Mouse (Mus musculus) liver, embryonic 14.5 days (tissue): Measurements from ENCODE around the gene E430018J23Rik. TPM values are rescaled to one million over a fixed set of nuclear protein-coding genes. Genes with fewer than 3 reads are reported as not detected.
"Not testable (repeated sequence)": the region's sequence is repeated elsewhere in the genome, so short reads cannot be mapped to it uniquely, and the experiment has no call there.

ENCODE experiments used
- ATAC-seq: fragments of 200-750 bp; cut with Nextera tagmentation; 2 replicates; pipeline ENCODE4 v1.8.0; 2017; ENCODE audit warnings: moderate number of reproducible peaks, mild to moderate bottlenecking, moderate library complexity; ENCODE audit not compliant: insufficient read depth
- DNase-seq, 3 experiments: peaks; one replicate each; pipeline ENCODE4 v3.0.0-alpha.2; 2012 to 2013; ENCODE audit warnings: low read depth in 3 of 3, low spot score in 3 of 3
- H3K27ac ChIP-seq: fragments of 300-500 bp; sonication (generic); 2 replicates; pipeline ENCODE4 v1.5.1; 2014; ENCODE audit warnings: moderate library complexity, mild to moderate bottlenecking, control low read depth, inconsistent platforms
- H3K27me3 ChIP-seq: fragments of 300-500 bp; sonication (generic); 2 replicates; pipeline ENCODE4 v1.6.1; 2014; ENCODE audit warnings: mild to moderate bottlenecking, low read length, moderate library complexity; ENCODE audit not compliant: control insufficient read depth, insufficient read depth
- H3K36me3 ChIP-seq: fragments of 300-500 bp; sonication (generic); replicated peaks from 2 replicates; pipeline ENCODE4 v1.6.1; 2014; ENCODE audit warnings: low read depth; ENCODE audit not compliant: control insufficient read depth, insufficient read depth
- H3K4me1 ChIP-seq, 2 experiments: fragments of 200-500 bp in 1 of 2; fragments of 300-500 bp in 1 of 2; sonication (generic) in 1 of 2; replicated peaks; 2 replicates each; pipeline ENCODE4 v1.6.1; 2012 to 2014; ENCODE audit warnings: antibody characterized with exemption in 1 of 2, inconsistent platforms in 1 of 2, low read length in 1 of 2; ENCODE audit not compliant: control insufficient read depth in 2 of 2, insufficient read depth in 2 of 2
- H3K4me2 ChIP-seq: fragments of 300-500 bp; sonication (generic); 2 replicates; pipeline ENCODE4 v1.6.1; 2014; ENCODE audit warnings: low read depth, mild to moderate bottlenecking, control low read depth, moderate library complexity
- H3K4me3 ChIP-seq, 2 experiments: fragments of 200-500 bp in 1 of 2; fragments of 300-500 bp in 1 of 2; sonication (generic) in 1 of 2; 2 replicates each; pipeline ENCODE4 v1.5.1; 2012 to 2014; ENCODE audit warnings: low read depth in 2 of 2, low read length in 2 of 2, mild to moderate bottlenecking in 2 of 2, control low read depth in 1 of 2, inconsistent platforms in 1 of 2, moderate library complexity in 1 of 2; ENCODE audit not compliant: insufficient read depth in 1 of 2
- H3K9ac ChIP-seq: fragments of 300-500 bp; sonication (generic); replicated peaks from 2 replicates; pipeline ENCODE4 v1.6.1; 2014; ENCODE audit warnings: mild to moderate bottlenecking, control low read depth, moderate library complexity
- H3K9me3 ChIP-seq: fragments of 300-500 bp; sonication (generic); 2 replicates; pipeline ENCODE4 v1.6.1; 2016; ENCODE audit warnings: low read length, mixed read lengths; ENCODE audit not compliant: control insufficient read depth
- CTCF ChIP-seq: IDR thresholded peaks from 2 replicates; pipeline ENCODE4 v1.5.1; 2016; ENCODE audit warnings: antibody characterized with exemption, low read depth, control low read depth
- EP300 ChIP-seq: IDR thresholded peaks from 2 replicates; pipeline ENCODE4 v1.6.1; 2016; ENCODE audit warnings: antibody characterized with exemption, low read depth
- WGBS: fragments of 180-500 bp; shearing (Covaris S2); extraction: QIAGEN DNeasy Blood & Tissue Kit; methylation state at CpG from one replicate; pipeline ENCODE4 v1.1.7; 2014; ENCODE audit not compliant: insufficient replicate concordance; 5-methylcytosine and 5-hydroxymethylcytosine counted together
- polyA plus RNA-seq, 2 experiments: library from polyadenylated mRNA; depleted of rRNA in 1 of 2; stranded (reverse) in 1 of 2; unstranded in 1 of 2; fragments of >200 nt; fragmentation: Nextera tagmentation in 1 of 2; extraction: Ambion mirVana in 1 of 2; gene quantifications; 2 replicates each; pipeline versions ENCODE4 v1.2.1 to v1.2.3; 2012 to 2014

E430018J23Rik gene
- polyA plus RNA-seq, 2 experiments = 1.3 TPM

DNA sequence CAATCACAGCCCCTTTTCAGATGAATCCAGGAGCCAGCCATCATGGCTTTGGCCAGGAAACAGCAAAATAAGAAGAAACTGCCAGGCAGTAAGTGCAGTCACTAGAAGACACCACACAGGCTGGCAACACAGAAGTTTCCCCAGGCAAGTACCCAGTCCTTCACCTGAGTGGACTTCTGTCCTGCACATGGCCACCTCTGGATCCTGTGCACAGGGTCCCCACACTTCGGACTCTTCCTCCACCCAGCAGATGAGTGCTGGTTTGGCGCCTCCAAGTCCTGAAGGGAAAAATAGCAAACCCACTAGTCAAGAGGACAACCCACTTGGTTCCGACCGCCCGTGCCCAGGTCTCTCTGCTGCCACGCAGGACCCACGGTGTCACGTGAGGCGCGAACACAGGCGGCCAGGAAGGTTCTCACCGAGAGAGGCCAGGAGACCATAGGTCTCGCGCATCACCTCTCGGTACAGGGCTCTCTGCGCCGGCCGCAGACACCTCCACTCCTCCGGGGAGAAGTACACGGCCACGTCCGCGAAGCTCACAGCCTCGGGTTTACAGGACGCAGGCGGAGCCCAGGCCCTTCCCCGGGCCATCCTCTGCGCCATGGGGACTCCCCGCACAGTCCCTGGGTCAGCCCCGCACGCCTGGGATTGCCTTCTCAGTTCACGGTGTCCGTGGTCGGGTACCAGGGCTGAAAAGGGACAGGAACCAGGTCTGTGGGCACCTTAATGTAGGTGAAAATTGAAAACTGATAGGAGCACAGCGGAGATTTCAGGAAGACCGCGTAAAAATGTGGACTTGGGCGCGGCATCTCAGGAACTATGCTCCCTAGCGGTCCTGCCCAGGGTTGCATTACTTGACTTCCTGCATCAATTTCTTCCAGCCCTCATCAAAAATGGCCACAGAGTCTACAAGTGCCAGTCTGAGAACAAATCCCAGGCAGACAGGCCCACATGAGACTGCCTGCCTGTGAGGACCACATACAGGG is 12.9 kb upstream of the E430018J23Rik start, which contains the start of gene Zfp764:
Zfp764 (minus strand) TSS at position 821 of the 986 bp plus-strand sequence.
- not testable (repeated sequence) for H3K36me3 ChIP-seq, H3K27me3 ChIP-seq, H3K4me1 ChIP-seq, H3K9me3 ChIP-seq, H3K27ac ChIP-seq
- Histone ChIP-seq H3K4me2 (peak within 1 kb of the TSS; percentile 75), H3K9ac (peak within 1 kb of the TSS; percentile 55), H3K4me3 (peak within 1 kb of the TSS; percentile 56 to 65)
- peak; percentile 82 for TF ChIP-seq CTCF
- 5% methylated on average over 40 of the region's 40 CpGs for WGBS
- ATAC-seq (peak; percentile 78), DNase-seq (peak; percentile 55 to 69 (median 67))

DNA sequence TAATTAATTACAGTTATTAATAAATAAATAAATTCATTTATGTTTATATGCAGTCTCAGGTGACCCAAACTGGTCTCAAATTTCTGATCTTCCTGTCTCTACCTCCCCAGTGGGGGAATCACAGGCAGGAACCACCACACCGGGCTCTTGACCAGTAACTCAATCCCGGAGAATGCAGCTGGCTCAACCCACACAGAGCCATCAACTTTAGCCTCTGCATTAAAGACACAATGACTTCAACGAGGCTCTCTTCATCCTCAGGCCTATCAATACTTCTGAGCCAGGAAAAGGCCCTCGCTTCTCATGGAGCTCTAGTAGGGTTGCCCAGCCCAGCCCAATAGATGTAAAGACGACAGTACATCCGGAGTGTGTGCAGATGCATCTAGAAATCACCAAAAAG is 10.7 kb upstream of the E430018J23Rik start:
- H3K36me3 ChIP-seq, H3K4me2 ChIP-seq, H3K4me3 ChIP-seq, H3K4me1 ChIP-seq, ATAC-seq, DNase-seq, H3K9me3 ChIP-seq, H3K27ac ChIP-seq, H3K9ac ChIP-seq, H3K27me3 ChIP-seq: not testable (repeated sequence)
- 76% methylated on average over 6 of the region's 6 CpGs for WGBS

DNA sequence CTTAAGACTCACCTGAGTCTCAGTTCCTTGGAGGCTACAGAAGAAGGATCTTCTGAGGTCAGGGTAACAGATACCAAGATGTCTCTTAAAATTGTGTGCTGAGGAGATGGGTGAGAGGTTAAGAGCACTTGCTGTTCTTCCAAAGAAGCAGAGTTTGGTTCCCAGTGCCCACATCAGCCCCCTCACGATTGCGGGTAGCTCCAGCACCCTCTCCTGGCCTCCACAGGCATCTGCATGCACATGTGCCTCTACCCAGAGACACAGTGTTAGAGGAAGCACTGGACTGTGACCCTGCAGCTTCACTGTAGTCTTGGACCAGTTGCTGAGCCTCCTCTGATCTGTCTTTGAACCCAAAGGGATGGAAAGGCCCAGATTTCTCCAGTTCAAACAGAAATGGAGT is 9.6 kb upstream of the E430018J23Rik start:
- Histone ChIP-seq H3K9me3 (no peaks in the 10 kb centered on the region), H3K4me2 (no peak overlapping the region), H3K4me3 (no peak overlapping the region), H3K27ac (no peak overlapping the region), H3K9ac (no peak overlapping the region), H3K4me1 (peaks cover 3% of the 10 kb centered on the region in 2 experiments; a peak in 2 of 4 replicates), H3K27me3 (no peaks in the 10 kb centered on the region), H3K36me3 (no peaks in the 10 kb centered on the region)
- DNase-seq = no peak
- WGBS = 14% methylated on average over 2 of the region's 2 CpGs
- ATAC-seq = no peak
- TF ChIP-seq CTCF (peak; percentile 64), EP300 (no peak)

DNA sequence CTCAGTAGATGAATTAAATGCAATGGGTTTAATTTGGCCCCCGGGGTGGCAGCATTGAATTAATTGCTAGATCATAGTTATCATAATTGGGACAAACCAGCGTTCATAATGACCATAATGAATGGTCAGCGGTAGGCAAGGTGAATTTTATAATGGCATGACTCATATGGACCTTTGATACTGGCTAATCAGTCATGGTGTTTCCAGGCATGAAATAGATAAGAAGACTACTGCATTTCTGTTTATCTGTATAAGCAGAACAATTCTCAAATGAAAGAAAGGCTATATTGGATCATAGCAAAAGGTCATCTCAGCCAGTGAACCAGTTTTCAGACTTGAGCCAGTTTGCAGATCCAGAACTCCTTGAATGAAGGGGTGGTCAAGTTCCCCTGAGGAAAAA is 6.9 kb upstream of the E430018J23Rik start:
- Histone ChIP-seq H3K36me3 (no peaks in the 10 kb centered on the region), H3K4me2 (no peak overlapping the region), H3K27me3 (no peaks in the 10 kb centered on the region), H3K4me3 (no peak overlapping the region), H3K4me1 (peaks cover 3% of the 10 kb centered on the region in 2 experiments; a peak in 2 of 4 replicates), H3K27ac (no peak overlapping the region), H3K9ac (no peak overlapping the region), H3K9me3 (no peaks in the 10 kb centered on the region)
- TF ChIP-seq CTCF = no peak
- TF ChIP-seq EP300 = 0 out of 2 replicates have a peak, but pooled peaks have one; percentile 23
- WGBS = 40% methylated on average over 3 of the region's 3 CpGs
- DNase-seq (no peak), ATAC-seq (no peak)

DNA sequence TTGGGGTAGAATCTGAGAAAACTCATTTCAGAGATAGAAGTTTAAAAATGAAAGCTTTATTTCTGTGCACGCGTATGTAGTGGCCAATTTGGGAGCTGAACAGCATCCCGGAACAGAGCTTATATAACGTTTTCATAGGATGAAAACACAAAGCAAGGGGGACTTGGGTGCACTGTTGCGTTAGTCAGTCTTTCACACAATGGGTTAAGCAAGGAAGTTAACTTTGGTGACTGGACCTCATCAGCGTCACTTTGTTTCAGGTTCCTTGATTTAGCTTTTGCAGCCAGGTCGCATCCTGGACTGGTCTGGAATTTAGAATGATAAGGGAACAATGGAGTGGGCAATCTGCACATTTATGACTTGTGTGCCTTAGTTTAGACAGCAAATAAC is 510 bp upstream of the E430018J23Rik start:
- TF ChIP-seq CTCF = no peak
- TF ChIP-seq EP300 = no peak
- H3K9ac ChIP-seq = peak overlapping the region; percentile 46

More for the DNA sequence above, 510 bp upstream of the E430018J23Rik start:
- H3K4me1 ChIP-seq = peaks cover 5 to 12% of the 10 kb centered on the region in 2 experiments
- H3K27ac ChIP-seq = no peak overlapping the region
- 13% methylated on average over 7 of the region's 7 CpGs for WGBS
- H3K4me2 ChIP-seq = peak overlapping the region; percentile 90
- no peaks in the 10 kb centered on the region for H3K36me3 ChIP-seq
- DNase-seq (no peak), ATAC-seq (no peak)
- peak overlapping the region; percentile 71 to 77 for H3K4me3 ChIP-seq
- no peaks in the 10 kb centered on the region for H3K9me3 ChIP-seq
- H3K27me3 ChIP-seq = no peaks in the 10 kb centered on the region
